Mouse (Mus musculus) cerebellum, postnatal 14 days (tissue): ENCODE data around the gene Slc18a2.

Source experiments
- DNase-seq, 2 experiments: peaks; one replicate each; pipeline ENCODE4 v3.0.0; 2021; ENCODE audit warnings: mixed read lengths in 2 of 2

Gene Slc18a2

DNA sequence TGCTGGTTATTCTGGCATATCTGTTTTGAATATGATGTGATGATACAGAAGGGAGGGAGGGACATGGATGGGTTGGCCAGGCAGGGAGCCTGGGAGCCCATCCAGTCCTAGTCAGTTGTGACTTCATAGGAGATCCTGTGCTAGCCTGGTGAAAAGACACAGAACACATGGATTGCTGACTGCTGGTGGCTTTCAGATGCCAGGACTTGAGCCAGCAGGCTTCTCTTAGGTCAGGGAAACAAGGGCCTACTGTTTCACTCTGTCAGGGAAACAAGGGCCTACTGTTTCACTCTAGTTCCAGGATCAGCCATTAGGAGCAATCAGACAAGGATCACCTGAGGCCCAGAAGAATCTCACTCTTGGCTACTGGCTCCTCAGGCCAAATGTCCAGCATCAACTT is 20.1 kb downstream of the Slc18a2 start:
- DNase-seq: no peak

DNA sequence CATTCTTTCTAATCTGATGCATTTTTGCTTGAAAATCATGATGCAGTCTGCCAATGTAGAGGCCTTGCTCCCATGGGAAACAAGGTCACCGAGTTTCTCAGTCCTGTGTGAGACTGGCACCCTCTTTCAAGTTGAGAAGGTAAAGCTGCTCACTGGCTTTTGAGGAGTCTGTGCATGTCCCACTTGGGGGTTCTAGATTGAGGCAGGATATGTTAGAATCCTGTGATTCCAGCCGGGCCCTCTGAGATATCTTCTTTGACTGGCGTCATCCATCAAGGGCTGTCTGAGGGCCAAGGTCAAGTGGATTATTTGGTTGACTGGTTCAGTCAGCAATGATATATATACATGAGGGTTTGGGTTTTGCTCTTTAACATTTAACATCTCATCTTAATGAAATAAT is 21.3 kb downstream of the Slc18a2 start:
- DNase-seq: no peak

DNA sequence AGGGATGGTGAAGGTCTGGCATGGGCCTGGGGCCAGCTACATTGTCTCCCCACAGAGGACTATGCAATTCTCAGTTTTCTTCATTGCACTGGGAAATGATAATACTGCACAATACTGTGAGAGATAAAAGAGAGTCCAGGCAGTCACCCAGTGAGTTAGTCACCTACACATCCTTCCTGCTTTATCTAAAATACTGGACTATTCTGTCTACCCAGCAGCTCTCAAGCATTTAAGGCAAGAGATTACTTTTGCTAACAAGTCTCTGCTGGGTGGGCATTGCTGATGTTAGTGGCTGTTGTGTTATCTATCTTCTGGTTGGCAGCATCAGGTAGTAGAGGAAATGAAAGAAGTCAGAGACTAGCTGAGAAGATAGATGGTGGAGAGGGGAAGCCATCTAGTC is 28.3 kb downstream of the Slc18a2 start:
- no peak for DNase-seq

GRCm38 (mm10) chr19:59289811-59290210 is 29.1 kb downstream of the Slc18a2 start:
- DNase-seq: no peak

- no peak for DNase-seq
Observed at GRCm38 (mm10) chr19:59292183-59292839, 31.6 kb downstream of the Slc18a2 start.

- DNase-seq: no peak
Observed at GRCm38 (mm10) chr19:59315308-59315707, 54.6 kb downstream of the Slc18a2 start.

GRCm38 (mm10) chr19:59316571-59316970 is 55.9 kb downstream of the Slc18a2 start:
- peak; percentile 32 to 33 for DNase-seq

- DNase-seq: no peak
Observed at GRCm38 (mm10) chr19:59321990-59322389, 61.3 kb downstream of the Slc18a2 start, which contains the start of gene Rps12-ps3. Gene Rps12-ps3 (plus strand): TSS chr19:59322290.

DNA sequence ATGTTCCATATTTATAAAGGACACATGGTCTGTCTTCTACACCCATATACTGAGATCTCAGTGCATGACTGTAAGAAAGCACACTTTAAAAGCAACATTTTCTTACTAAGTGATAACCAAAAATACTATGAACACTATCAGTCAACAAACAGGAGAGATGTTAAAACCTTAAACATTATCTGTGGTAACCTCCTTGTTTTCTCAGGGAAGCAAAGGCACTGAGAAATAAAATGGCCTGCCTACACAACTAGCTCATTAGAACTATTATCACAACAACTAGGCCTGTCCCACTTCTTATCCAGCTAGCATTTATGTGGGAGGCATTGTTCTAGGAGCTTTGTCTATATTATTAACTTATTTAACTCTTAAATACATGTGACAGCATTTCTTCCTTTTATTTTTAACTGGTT is 70.1 kb downstream of the Slc18a2 start:
- no peak for DNase-seq

DNA sequence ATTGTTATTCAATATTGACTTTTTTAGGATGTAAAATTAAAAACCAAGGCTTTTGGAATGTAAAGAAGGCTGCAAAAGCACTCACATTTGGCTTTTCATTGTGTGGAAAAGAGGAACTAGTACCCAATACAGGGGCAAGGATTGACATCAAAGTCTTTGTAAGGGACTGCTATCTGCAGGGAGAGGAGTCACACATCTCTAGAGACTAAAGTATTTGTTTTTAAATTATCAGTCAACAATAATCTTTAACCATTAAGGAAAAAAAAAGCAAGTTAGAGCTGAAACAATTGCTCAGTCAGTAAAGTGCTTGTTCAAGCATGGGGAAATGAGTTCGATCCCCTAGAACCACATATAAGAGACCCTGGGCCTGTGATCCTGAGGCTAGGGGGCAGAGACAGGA is 76.0 kb downstream of the Slc18a2 start:
- no peak for DNase-seq

- no peak for DNase-seq
Observed at GRCm38 (mm10) chr19:59337872-59338681, 77.4 kb downstream of the Slc18a2 start.

GRCm38 (mm10) chr19:59339908-59340307 is 79.2 kb downstream of the Slc18a2 start:
- DNase-seq: no peak

GRCm38 (mm10) chr19:59342964-59343363 is 82.3 kb downstream of the Slc18a2 start:
- no peak for DNase-seq

DNA sequence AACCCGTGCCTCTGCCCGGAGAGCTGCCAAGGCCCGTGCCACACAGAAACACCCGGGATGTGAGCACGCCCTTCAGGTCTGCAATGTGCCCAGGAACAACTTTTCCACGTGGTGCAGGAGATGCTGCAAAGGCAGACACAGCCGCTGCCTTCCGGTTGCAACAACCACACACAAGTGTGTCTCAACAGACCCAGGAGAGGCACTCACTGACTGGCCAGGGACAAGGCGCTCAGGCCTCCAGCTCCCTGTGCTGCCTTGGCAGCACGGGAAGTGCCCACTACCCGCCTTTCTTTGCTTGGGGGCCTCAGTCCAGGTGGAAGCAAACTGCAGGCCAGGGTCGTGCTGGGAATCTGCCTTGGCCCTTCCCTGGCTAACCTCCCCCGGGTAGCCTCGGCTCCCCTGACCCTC is 83.6 kb downstream of the Slc18a2 start:
- peak; percentile 37 to 39 for DNase-seq

DNA sequence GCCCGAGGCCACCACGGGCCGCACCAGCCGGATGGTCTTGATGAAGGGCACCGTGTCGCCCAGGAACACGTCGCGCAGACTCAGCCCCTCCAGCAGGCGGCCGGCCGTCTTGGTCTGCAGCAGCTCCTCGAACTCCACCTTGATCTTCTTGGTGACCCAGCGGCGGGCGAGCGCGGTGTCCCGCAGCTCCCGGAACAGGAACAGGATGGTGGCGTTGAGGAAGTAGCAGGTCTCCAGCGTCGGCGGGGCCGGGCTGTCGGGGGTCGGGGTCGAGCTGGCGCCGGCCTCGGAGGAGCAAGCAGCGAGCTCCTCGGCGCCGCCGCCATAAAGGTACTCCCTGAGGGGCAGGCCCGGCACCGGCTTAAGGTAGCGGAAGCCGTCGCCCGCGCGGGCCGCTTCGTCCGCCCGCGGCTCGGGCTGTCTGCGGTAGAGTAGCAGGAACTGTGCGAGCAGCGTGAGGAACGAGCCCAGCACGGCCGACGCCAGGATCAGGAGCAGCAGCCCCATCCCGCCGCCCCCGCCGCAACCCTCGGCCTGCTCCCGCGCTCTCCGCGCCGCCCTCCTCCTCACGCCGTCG is 84.5 kb downstream of the Slc18a2 start:
- peak; percentile 67 to 71 for DNase-seq
